Mouse (Mus musculus): ENCODE results near the gene Capsl. TPM values are rescaled to one million over a fixed set of nuclear protein-coding genes. Genes with fewer than 3 reads are reported as not detected.

Gene Capsl
- not detected in 2 replicates for polyA plus RNA-seq (2012; ENCODE audit: insufficient read depth, low replicate concordance)

DNA sequence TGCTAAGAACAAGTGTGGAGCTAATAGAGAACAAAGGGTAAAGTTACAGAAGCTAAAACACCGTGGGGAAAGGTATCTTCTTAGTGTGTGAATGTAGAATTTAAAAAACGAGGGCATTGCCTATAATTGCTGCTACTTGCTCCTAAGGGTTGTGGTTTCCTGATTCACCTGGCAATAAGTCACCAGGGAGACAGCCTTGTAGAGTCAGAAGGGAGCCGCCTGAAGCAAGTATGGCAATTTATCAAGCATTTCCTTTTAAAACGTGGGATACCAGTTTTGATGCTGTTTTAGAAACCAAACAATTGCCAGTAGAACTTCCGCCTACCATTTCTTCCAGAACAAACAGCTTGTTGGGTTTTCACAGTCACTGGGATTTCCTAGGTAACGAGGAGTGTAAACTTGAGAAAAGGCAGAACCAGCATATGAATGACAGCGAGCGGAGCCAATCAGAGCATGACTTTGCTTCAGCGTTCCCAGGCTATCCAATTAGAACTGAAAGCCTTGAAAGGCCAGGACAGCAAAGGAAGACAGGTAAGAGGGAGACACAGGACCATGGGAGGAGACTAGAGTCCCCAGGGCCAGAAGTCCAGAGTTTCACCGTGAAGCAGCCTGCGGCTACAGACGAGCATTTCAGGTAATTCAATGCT, at the start of gene Capsl:
Gene Capsl (plus strand): TSS at position 495 of the 647 bp plus-strand sequence.
- no peaks in the 10 kb centered on the region for H3K4me1 ChIP-seq
- H3K36me3 ChIP-seq (replicated peaks; ENCODE audit: low read length): no peaks in the 10 kb centered on the region
- no peaks in the 10 kb centered on the region for H3K9me3 ChIP-seq
- no peak for TF ChIP-seq FLI1 (IDR thresholded peaks at IDR 0.05; ENCODE audit: low read length)
- TF ChIP-seq GATA1 (IDR thresholded peaks at IDR 0.05; ENCODE audit: borderline replicate concordance, low read length): no peak
- no peak within 1 kb of the TSS for H3K4me3 ChIP-seq (replicated peaks)
- no peaks in the 10 kb centered on the region for H3K27me3 ChIP-seq (replicated peaks)

GRCm38 (mm10) chr15:9409475-9409874, 26.4 kb upstream of the Capsl start:
- Histone ChIP-seq H3K4me1 (no peaks in the 10 kb centered on the region), H3K36me3 (replicated peaks; ENCODE audit: low read length) (no peaks in the 10 kb centered on the region), H3K4me3 (replicated peaks) (no peak overlapping the region), H3K27me3 (replicated peaks) (no peaks in the 10 kb centered on the region), H3K9me3 (no peaks in the 10 kb centered on the region)
- TF ChIP-seq FLI1 (IDR thresholded peaks at IDR 0.05; ENCODE audit: low read length): no peak
- TF ChIP-seq GATA1 (IDR thresholded peaks at IDR 0.05; ENCODE audit: borderline replicate concordance, low read length): no peak

GRCm38 (mm10) chr15:9421163-9421562, 14.7 kb upstream of the Capsl start:
- H3K4me1 ChIP-seq: no peaks in the 10 kb centered on the region
- H3K4me3 ChIP-seq (replicated peaks): no peak overlapping the region

DNA sequence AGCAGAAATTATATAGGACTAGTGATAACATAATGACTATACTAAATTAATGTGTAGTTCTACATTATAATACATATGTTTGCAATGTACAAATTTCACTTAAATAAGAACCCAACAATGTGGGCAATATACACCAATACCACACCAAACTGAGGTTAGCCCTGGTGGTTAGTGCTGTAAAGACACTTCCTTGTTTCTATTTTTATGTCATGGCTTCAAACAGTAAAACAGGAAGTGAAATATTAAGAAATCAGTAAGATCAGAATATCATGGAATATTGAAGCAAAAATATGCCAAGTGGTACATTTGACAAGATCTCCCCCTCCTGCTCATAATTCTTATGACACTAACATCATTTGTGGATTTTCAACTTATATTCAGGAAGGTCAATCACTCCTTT, 8.0 kb upstream of the Capsl start:
- TF ChIP-seq GATA1 (IDR thresholded peaks at IDR 0.05; ENCODE audit: borderline replicate concordance, low read length): no peak
- no peak for TF ChIP-seq FLI1 (IDR thresholded peaks at IDR 0.05; ENCODE audit: low read length)
- Histone ChIP-seq H3K36me3 (replicated peaks; ENCODE audit: low read length) (no peaks in the 10 kb centered on the region), H3K4me3 (replicated peaks) (no peak overlapping the region), H3K27me3 (replicated peaks) (no peaks in the 10 kb centered on the region), H3K9me3 (no peaks in the 10 kb centered on the region), H3K4me1 (0 out of 2 replicates have a peak, but pooled peaks cover 3% of the 10 kb centered on the region)

More at GRCm38 (mm10) chr15:9421163-9421562, 14.7 kb upstream of the Capsl start:
- Histone ChIP-seq H3K36me3 (replicated peaks; ENCODE audit: low read length) (no peaks in the 10 kb centered on the region), H3K9me3 (no peaks in the 10 kb centered on the region), H3K27me3 (replicated peaks) (no peaks in the 10 kb centered on the region)
- TF ChIP-seq FLI1 (IDR thresholded peaks at IDR 0.05; ENCODE audit: low read length) (no peak), GATA1 (IDR thresholded peaks at IDR 0.05; ENCODE audit: borderline replicate concordance, low read length) (no peak)

GRCm38 (mm10) chr15:9429843-9430242, 6.0 kb upstream of the Capsl start:
- TF ChIP-seq FLI1 (IDR thresholded peaks at IDR 0.05; ENCODE audit: low read length): no peak
- TF ChIP-seq GATA1 (IDR thresholded peaks at IDR 0.05; ENCODE audit: borderline replicate concordance, low read length): no peak
- H3K27me3 ChIP-seq (replicated peaks): no peaks in the 10 kb centered on the region
- H3K4me3 ChIP-seq (replicated peaks): no peak overlapping the region
- H3K36me3 ChIP-seq (replicated peaks; ENCODE audit: low read length): no peaks in the 10 kb centered on the region
- no peaks in the 10 kb centered on the region for H3K9me3 ChIP-seq
- H3K4me1 ChIP-seq: 0 out of 2 replicates have a peak, but pooled peaks cover 3% of the 10 kb centered on the region

DNA sequence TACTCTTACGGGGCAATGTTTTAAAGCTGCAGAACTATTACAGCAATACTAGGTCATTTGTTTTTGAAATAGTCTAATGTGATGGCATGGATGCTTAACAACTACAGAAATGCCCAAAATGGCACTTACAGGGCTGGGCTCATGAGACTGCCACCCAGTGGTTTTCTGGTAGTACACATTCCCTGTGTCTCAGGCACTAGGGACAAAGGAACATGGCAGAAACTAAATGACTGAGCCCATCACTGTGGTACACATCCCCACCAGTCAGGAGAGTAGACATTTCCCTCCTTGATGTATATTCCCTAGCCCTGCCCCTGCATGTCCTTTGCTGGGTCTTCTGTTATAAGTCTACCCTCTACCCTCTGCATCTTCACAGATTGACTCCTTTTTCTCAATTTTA, 16.2 kb downstream of the Capsl start:
- peaks cover 1% of the 10 kb centered on the region for H3K27me3 ChIP-seq (replicated peaks)
- no peak for TF ChIP-seq GATA1 (IDR thresholded peaks at IDR 0.05; ENCODE audit: borderline replicate concordance, low read length)
- TF ChIP-seq FLI1 (IDR thresholded peaks at IDR 0.05; ENCODE audit: low read length): no peak
- H3K36me3 ChIP-seq (replicated peaks; ENCODE audit: low read length): no peaks in the 10 kb centered on the region
- H3K4me3 ChIP-seq (replicated peaks): no peak overlapping the region
- no peaks in the 10 kb centered on the region for H3K4me1 ChIP-seq
- H3K9me3 ChIP-seq: no peaks in the 10 kb centered on the region

DNA sequence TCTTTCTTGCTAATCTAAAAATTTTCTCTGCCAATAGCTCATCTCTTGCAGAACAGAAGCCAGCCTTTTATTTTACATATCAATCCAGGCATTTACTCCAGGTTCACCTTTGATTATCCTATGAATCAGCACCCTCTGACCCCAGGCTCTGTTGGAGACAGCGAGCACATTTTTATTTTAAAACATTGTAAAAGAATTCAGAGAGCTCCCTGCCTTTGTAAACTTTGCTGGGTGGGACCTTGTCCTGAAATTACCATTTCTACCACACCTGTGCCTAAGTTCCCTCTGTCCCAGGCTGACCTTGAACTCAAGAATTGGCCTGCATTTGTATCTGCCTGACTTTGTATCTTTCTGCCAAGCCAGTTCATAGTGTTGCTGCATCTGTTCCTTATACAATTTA, 17.0 kb downstream of the Capsl start:
- TF ChIP-seq GATA1 (IDR thresholded peaks at IDR 0.05; ENCODE audit: borderline replicate concordance, low read length): no peak

DNA sequence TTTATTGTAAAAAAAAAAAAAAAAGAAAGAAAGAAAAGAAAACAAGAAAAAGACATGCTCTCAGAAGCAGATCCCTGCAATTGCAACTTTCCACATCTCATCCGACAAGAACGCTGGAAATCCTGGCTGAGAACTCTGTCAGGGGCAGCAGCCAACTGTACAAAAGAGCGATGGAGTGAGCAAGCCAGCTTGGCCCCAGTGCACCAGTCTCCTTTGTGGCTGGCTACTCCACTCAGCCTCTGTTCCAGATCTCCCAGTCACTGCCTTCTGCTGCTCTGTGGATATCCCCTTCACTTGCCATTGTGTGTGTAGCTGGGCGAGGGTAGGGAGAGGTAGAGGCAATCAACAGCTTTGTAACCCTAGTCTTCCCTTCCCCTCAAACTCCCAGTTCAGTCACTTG, 18.4 kb downstream of the Capsl start:
- no peaks in the 10 kb centered on the region for H3K9me3 ChIP-seq
- peaks cover 3% of the 10 kb centered on the region; the same call in 1 of the 2 replicates for H3K4me1 ChIP-seq
- no peak for TF ChIP-seq GATA1 (IDR thresholded peaks at IDR 0.05; ENCODE audit: borderline replicate concordance, low read length)
- TF ChIP-seq FLI1 (IDR thresholded peaks at IDR 0.05; ENCODE audit: low read length): no peak
- no peak overlapping the region for H3K4me3 ChIP-seq (replicated peaks)
- peaks cover 1% of the 10 kb centered on the region for H3K27me3 ChIP-seq (replicated peaks)
- H3K36me3 ChIP-seq (replicated peaks; ENCODE audit: low read length): no peaks in the 10 kb centered on the region

More for the DNA sequence above, 17.0 kb downstream of the Capsl start:
- Histone ChIP-seq H3K4me1 (no peaks in the 10 kb centered on the region), H3K9me3 (no peaks in the 10 kb centered on the region), H3K4me3 (replicated peaks) (no peak overlapping the region), H3K27me3 (replicated peaks) (peaks cover 1% of the 10 kb centered on the region), H3K36me3 (replicated peaks; ENCODE audit: low read length) (no peaks in the 10 kb centered on the region)

DNA sequence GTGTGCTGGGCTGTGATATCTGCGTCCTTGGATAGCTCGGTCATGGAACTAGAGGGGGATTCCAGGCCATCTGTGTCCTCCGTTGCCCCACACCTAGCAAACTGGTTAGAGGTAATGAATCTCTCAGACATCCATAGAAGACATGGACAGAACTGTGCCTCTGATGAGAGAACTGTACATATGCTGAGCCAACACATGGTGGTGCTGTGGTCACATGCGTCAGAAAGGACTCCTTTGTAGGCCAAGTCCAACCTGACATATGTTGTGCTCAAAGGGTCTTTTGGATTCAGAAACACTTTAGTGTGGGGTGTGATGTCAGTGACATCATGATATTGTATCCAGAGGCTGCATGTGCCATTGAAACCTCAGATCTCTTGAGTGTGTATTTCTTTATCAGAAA, 19.4 kb downstream of the Capsl start:
- no peak overlapping the region for H3K4me3 ChIP-seq (replicated peaks)
- peaks cover 3% of the 10 kb centered on the region; the same call in 1 of the 2 replicates for H3K4me1 ChIP-seq
- H3K9me3 ChIP-seq: no peaks in the 10 kb centered on the region
- no peak for TF ChIP-seq GATA1 (IDR thresholded peaks at IDR 0.05; ENCODE audit: borderline replicate concordance, low read length)
- no peak for TF ChIP-seq FLI1 (IDR thresholded peaks at IDR 0.05; ENCODE audit: low read length)
- H3K27me3 ChIP-seq (replicated peaks): peaks cover 1% of the 10 kb centered on the region
- no peaks in the 10 kb centered on the region for H3K36me3 ChIP-seq (replicated peaks; ENCODE audit: low read length)

DNA sequence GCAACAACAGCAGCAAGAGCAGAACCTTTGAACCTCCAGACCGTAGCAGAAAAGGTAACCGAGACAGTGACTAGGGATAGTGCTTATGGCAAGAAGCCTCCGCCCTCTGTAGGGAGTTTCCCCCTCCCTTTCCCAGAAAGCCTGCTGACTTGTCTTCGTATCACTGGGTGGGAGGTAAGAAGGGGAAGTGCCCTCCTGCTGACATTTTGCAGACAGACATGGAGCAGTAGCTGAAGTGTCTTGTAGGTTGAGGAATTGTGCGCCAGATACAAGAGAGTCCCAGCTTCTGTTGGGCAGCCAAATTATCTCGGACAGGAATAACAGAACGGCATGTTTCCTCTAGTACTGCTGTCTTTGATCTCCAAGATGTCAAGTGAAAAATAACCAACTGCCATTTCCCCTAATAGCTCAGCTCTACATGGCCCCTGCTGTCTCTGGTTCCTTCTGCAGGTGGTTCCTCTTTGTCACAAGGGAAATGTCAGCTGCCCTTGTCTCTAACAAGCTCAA, 27.7 kb downstream of the Capsl start:
- peak overlapping the region; percentile 38 for H3K4me3 ChIP-seq (replicated peaks)
- H3K36me3 ChIP-seq (replicated peaks; ENCODE audit: low read length): no peaks in the 10 kb centered on the region
- H3K27me3 ChIP-seq (replicated peaks): no peaks in the 10 kb centered on the region
- H3K9me3 ChIP-seq: peaks cover 4% of the 10 kb centered on the region; the same call in 1 of the 2 replicates
- H3K4me1 ChIP-seq: peaks cover 11% of the 10 kb centered on the region
- TF ChIP-seq GATA1 (IDR thresholded peaks at IDR 0.05; ENCODE audit: borderline replicate concordance, low read length): no peak
- TF ChIP-seq FLI1 (IDR thresholded peaks at IDR 0.05; ENCODE audit: low read length): no peak

All from megakaryocyte, embryonic 14.5 days (primary cell).